Mouse (Mus musculus) thymus, adult 2 months (tissue): ENCODE measurements around the gene Sapcd2. TPM values are rescaled to one million over a fixed set of nuclear protein-coding genes. Genes with fewer than 3 reads are reported as not detected.

Experiments used
- DNase-seq: peaks from one replicate; pipeline ENCODE4 v3.0.0; 2021
- H3K27ac ChIP-seq: fragments of 200-500 bp; 2 replicates; pipeline ENCODE4 v1.5.1; 2012; ENCODE audit warnings: low read length, control low read depth; ENCODE audit not compliant: control insufficient read depth, insufficient read depth
- H3K27me3 ChIP-seq: fragments of 200-500 bp; 2 replicates; pipeline ENCODE4 v1.6.1; 2012; ENCODE audit warnings: mild to moderate bottlenecking, low read length, moderate library complexity, mixed read lengths; ENCODE audit not compliant: control insufficient read depth, insufficient read depth
- H3K36me3 ChIP-seq: fragments of 200-500 bp; 2 replicates; pipeline ENCODE4 v1.6.1; 2012; ENCODE audit warnings: mild to moderate bottlenecking, low read length, moderate library complexity; ENCODE audit not compliant: control insufficient read depth, insufficient read depth
- H3K4me1 ChIP-seq: fragments of 200-500 bp; replicated peaks from 2 replicates; pipeline ENCODE4 v1.6.1; 2012; ENCODE audit warnings: low read length; ENCODE audit not compliant: control insufficient read depth, insufficient read depth
- H3K4me3 ChIP-seq: fragments of 200-500 bp; 2 replicates; pipeline ENCODE4 v1.5.1; 2012; ENCODE audit warnings: mild to moderate bottlenecking, low read length, control low read depth, moderate library complexity; ENCODE audit not compliant: control insufficient read depth, insufficient read depth
- CTCF ChIP-seq: fragments of 200-500 bp; IDR thresholded peaks from 2 replicates; pipeline ENCODE4 v1.5.1; 2012; ENCODE audit warnings: mild to moderate bottlenecking, control low read depth, low read length, moderate library complexity, borderline replicate concordance; ENCODE audit not compliant: control insufficient read depth, poor library complexity, insufficient read depth; ENCODE audit errors: extremely low read depth
- POLR2A ChIP-seq: fragments of 200-500 bp; IDR thresholded peaks from 2 replicates; pipeline ENCODE4 v1.6.1; 2012; ENCODE audit warnings: mild to moderate bottlenecking, low read length, control low read depth, moderate library complexity; ENCODE audit not compliant: control insufficient read depth, poor library complexity, insufficient read depth; ENCODE audit errors: extremely low read depth
- WGBS: fragments of 180-500 bp; shearing (Covaris S2); methylation state at CpG from one replicate; pipeline ENCODE4 v1.1.7; 2018; 5-methylcytosine and 5-hydroxymethylcytosine counted together
- polyA plus RNA-seq: library from polyadenylated mRNA; depleted of rRNA; stranded (reverse); fragments of >200 nt; gene quantifications from 2 replicates; pipeline ENCODE4 v1.2.3, GENCODE M21; 2012

Gene Sapcd2
- polyA plus RNA-seq, 1 experiment: 29.7 TPM

DNA sequence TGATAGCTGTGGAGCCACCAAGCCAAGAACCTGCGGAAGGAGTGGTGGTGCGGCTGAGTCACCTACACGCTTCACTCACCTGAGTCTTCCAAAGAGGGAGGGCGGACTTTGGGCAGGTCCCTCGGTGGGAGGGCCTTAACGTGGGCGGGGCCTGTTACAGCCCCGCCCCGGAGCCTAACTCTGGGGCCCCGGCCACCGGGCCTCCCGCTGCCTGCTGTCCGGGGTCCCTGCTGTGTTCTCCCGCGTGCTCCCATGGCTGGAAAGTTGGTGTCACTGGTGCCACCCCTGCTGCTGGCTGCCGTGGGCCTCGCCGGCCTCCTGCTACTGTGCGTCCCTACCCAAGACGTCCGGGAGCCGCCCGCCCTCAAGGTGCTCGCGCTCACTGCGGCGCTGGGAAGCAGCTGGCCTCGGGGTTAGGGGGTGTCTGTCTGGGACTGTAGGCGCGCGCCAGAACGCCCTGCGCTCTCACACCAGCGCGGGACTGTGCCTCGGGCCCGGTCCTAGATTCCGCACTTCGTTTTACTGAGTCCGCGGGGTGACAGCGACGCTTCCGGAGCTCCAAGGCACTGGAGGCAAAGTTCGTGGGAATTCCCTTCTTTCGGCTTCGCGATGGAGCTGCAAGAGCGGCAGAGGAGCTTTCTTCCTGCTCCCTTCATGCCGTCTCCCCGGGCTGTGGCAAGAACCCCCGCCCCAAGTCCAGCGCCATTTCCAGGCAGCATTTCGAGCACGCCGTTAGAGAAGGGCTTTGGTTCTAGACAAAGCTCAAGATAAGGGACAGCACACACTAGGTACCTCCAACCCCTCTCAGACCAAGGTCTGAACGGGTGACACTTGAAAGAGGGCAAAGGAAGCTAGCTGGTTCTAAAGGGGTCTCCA is 23.8 kb downstream of the Sapcd2 start, which contains the start of gene Entpd2:
TSS of gene Entpd2 (plus strand) at position 154 of the 876 bp plus-strand sequence.
- H3K36me3 ChIP-seq: no peaks in the 10 kb centered on the region
- DNase-seq: no peak
- H3K27ac ChIP-seq: no peak within 1 kb of the TSS
- WGBS: 4% methylated on average over 57 of the region's 57 CpGs
- TF ChIP-seq CTCF (no peak), POLR2A (no peak)
- peak within 1 kb of the TSS; percentile 19; the same call in 1 of the 2 replicates for H3K4me3 ChIP-seq
- peaks cover 7% of the 10 kb centered on the region for H3K4me1 ChIP-seq
- H3K27me3 ChIP-seq: peaks cover 8% of the 10 kb centered on the region; the same call in 1 of the 2 replicates

DNA sequence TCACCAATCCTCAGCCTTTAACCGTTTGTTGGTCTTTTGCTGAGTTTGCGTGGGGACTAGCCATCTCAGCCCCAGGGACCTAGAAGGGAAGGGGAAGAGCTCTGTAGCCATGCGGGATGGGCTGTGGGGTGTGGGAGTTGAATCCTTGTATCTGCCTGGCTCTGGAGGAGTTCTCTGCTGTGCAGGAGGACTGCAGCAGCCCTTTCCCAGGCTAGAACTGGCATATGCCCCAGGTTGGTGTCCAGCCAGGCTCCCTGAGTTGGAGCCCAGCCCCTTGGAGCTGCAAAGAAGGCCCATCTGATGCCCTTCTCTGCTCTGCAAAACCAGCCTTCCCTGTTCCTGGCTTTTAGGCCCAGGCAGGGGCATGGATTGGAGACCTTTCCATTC is 24.5 kb downstream of the Sapcd2 start:
- no peak for DNase-seq
- peaks cover 7% of the 10 kb centered on the region for H3K4me1 ChIP-seq
- no peak overlapping the region for H3K4me3 ChIP-seq
- WGBS: 59% methylated on average over 3 of the region's 3 CpGs
- peaks cover 8% of the 10 kb centered on the region; the same call in 1 of the 2 replicates for H3K27me3 ChIP-seq
- no peak overlapping the region for H3K27ac ChIP-seq
- no peak for TF ChIP-seq CTCF
- no peak for TF ChIP-seq POLR2A
- H3K36me3 ChIP-seq: no peaks in the 10 kb centered on the region

DNA sequence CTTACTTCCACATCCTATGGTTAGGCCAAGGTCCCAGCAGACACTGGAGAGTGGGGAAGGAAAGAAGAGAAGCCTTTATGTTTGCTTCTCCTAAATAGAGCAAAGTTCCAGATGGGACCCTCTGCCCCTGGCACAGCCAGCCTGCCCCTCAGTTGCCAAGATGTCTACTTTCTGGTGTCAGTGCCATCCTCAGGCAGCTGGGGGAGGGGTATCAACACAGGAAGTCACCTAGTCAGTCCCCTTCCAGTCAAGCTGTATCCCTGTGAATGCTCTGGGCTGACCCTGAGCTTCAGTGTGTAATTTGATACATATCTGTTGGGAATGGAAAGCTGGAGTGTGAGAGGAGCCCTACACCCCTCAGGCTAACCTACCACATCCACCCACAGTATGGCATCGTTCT is 24.9 kb downstream of the Sapcd2 start:
- Histone ChIP-seq H3K27me3 (peaks cover 8% of the 10 kb centered on the region; the same call in 1 of the 2 replicates), H3K4me1 (peaks cover 7% of the 10 kb centered on the region), H3K36me3 (no peaks in the 10 kb centered on the region), H3K4me3 (no peak overlapping the region), H3K27ac (no peak overlapping the region)
- no peak for DNase-seq
- TF ChIP-seq CTCF (no peak), POLR2A (no peak)
- WGBS: 83% methylated on average over 1 of the region's 1 CpGs

DNA sequence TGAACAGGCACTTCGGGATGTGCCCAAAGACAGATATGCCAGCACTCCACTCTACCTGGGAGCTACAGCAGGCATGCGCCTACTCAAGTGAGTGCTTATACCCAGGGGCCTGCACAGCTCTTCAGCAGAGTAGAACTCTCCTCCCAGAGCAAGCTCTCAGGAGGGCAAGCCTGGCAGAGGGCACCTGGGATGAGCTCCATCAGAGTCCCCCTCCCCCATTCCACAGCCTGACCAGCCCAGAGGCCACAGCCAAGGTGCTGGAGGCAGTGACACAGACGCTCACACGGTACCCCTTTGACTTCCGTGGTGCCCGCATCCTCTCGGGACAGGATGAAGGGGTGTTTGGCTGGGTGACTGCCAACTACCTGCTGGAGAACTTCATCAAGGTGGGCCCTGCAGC is 25.9 kb downstream of the Sapcd2 start:
- 94% methylated on average over 7 of the region's 7 CpGs for WGBS
- H3K27me3 ChIP-seq: peaks cover 11% of the 10 kb centered on the region; the same call in 1 of the 2 replicates
- TF ChIP-seq POLR2A (no peak), CTCF (no peak)

DNA sequence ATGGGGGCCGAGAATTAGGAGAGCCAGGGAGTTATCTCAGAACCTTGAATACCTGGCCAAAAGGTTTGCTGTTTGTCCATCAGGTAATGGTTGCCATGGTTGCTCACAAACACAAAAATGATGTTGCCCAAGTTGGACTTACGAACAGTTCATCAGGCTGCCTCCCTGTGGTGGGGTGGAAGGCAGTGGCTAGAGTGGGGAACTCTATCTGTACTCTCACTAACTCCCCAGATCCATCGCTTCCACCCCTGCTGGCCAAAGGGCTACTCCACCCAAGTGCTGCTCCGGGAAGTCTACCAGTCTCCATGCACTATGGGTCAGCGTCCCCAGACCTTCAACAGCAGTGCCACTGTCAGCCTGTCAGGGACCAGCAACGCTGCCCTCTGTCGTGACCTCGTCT is 26.9 kb downstream of the Sapcd2 start, which contains the start of gene Npdc1:
TSS of gene Npdc1 (plus strand) at position 301 of the 400 bp plus-strand sequence.
- Histone ChIP-seq H3K4me1 (peaks cover 17% of the 10 kb centered on the region), H3K27me3 (peaks cover 17% of the 10 kb centered on the region; the same call in 1 of the 2 replicates), H3K36me3 (no peaks in the 10 kb centered on the region), H3K4me3 (no peak within 1 kb of the TSS), H3K27ac (no peak within 1 kb of the TSS)
- 77% methylated on average over 8 of the region's 8 CpGs for WGBS
- DNase-seq: no peak
- TF ChIP-seq CTCF (no peak), POLR2A (no peak)

More for the DNA sequence above, 25.9 kb downstream of the Sapcd2 start:
- H3K36me3 ChIP-seq: no peaks in the 10 kb centered on the region
- no peak for DNase-seq
- no peak overlapping the region for H3K27ac ChIP-seq
- H3K4me3 ChIP-seq: no peak overlapping the region
- peaks cover 12% of the 10 kb centered on the region for H3K4me1 ChIP-seq

DNA sequence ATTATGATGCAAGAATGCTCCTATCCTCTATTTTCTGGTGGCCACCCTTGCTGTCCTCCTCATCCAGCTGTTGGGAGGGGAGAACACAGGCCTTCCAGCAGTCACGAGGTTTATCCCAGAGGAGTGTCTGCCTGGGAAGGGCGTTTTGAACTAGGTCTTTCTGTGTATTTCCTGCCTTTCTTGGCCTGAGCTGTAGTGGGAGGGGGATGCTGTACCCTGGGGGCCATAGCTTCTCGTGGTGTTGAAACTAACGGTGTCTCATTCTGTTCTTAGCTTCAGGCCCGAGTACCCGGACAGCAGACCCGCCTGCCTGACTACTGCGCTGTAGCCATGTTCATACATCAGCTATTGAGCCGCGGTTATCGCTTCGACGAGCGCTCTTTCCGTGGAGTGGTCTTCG is 28.2 kb downstream of the Sapcd2 start:
- H3K4me1 ChIP-seq: peaks cover 17% of the 10 kb centered on the region
- no peak overlapping the region for H3K4me3 ChIP-seq
- no peaks in the 10 kb centered on the region for H3K36me3 ChIP-seq
- H3K27ac ChIP-seq: no peak overlapping the region
- TF ChIP-seq CTCF (no peak), POLR2A (no peak)
- WGBS: 29% methylated on average over 16 of the region's 16 CpGs
- H3K27me3 ChIP-seq: peaks cover 21% of the 10 kb centered on the region; the same call in 1 of the 2 replicates
- no peak for DNase-seq

DNA sequence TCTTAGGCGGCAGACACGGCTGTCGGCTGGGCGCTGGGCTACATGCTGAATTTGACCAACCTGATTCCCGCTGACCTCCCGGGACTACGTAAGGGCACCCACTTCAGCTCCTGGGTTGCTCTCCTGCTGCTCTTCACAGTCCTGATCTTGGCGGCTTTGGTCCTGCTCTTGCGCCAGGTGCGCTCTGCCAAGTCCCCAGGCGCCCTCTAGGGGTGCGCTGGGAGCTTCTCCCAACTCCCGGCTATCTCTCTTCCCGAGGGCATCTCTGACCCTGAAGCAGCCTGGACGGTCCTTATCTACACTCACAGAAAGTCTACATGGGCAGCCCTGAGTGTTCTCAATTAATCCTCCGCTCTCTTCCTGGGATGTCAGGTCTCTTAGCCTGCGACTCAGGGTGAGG is 28.6 kb downstream of the Sapcd2 start:
- Histone ChIP-seq H3K4me3 (no peak overlapping the region), H3K27me3 (peaks cover 21% of the 10 kb centered on the region; the same call in 1 of the 2 replicates), H3K27ac (no peak overlapping the region), H3K4me1 (peaks cover 17% of the 10 kb centered on the region), H3K36me3 (no peaks in the 10 kb centered on the region)
- TF ChIP-seq CTCF (peak; percentile 55), POLR2A (no peak)
- DNase-seq: peak; percentile 37
- 5% methylated on average over 17 of the region's 17 CpGs for WGBS
